Mouse (Mus musculus) CH12.LX (cell line): ENCODE measurements at regions not wholly inside any gene's neighbourhood (a gene's known extent, or its start where the extent isn't known, plus 50 kb on each side); places are given as distances from the start of the nearest gene placed in this dataset.

ENCODE experiments used
- DNase-seq: peaks from one replicate; pipeline ENCODE4 v3.0.0-alpha.2; 2013; ENCODE audit errors: extremely low read depth
- H3K27ac ChIP-seq: 2 replicates; pipeline ENCODE4 v1.5.1; 2012; ENCODE audit warnings: low read depth, mild to moderate bottlenecking, control low read depth, moderate library complexity; ENCODE audit not compliant: insufficient read depth
- H3K27me3 ChIP-seq: replicated peaks from 2 replicates; pipeline ENCODE3; 2012; ENCODE audit warnings: inconsistent platforms
- H3K36me3 ChIP-seq, 2 experiments: replicated peaks in 1 of 2; 2 replicates each; pipeline versions ENCODE3 to v1.6.1; 2012; ENCODE audit warnings: inconsistent platforms in 1 of 2, low read length in 1 of 2, mild to moderate bottlenecking in 1 of 2, mixed read lengths in 1 of 2, moderate library complexity in 1 of 2; ENCODE audit not compliant: control insufficient read depth in 1 of 2, insufficient read depth in 1 of 2
- H3K4me1 ChIP-seq, 2 experiments: 2 replicates each; pipeline ENCODE4 v1.6.1; 2012; ENCODE audit warnings: inconsistent platforms in 1 of 2, moderate library complexity in 1 of 2; ENCODE audit not compliant: insufficient read depth in 2 of 2, control insufficient read depth in 1 of 2
- H3K4me2 ChIP-seq: 2 replicates; pipeline ENCODE4 v1.6.1; 2012; ENCODE audit warnings: low read depth, mild to moderate bottlenecking, control low read depth; ENCODE audit not compliant: poor library complexity, insufficient read depth, severe bottlenecking
- H3K4me3 ChIP-seq, 3 experiments: fragments of 150-350 bp in 1 of 3; sonication (generic) in 1 of 3; replicated peaks in 1 of 3; 2 replicates each; pipeline versions ENCODE3 to v1.5.1; 2011 to 2012; ENCODE audit warnings: low read depth in 2 of 3, low read length in 2 of 3, mild to moderate bottlenecking in 2 of 3, moderate library complexity in 2 of 3, control low read depth in 1 of 3, improper control_type of control experiment in 1 of 3, inconsistent platforms in 1 of 3, mixed read lengths in 1 of 3; ENCODE audit not compliant: poor library complexity in 1 of 3
- H3K79me2 ChIP-seq: replicated peaks from 2 replicates; pipeline ENCODE4 v1.6.1; 2012; ENCODE audit warnings: mild to moderate bottlenecking, moderate library complexity; ENCODE audit not compliant: control insufficient read depth, poor library complexity, insufficient read depth, severe bottlenecking; ENCODE audit errors: extremely low read depth
- H3K9ac ChIP-seq: 2 replicates; pipeline ENCODE4 v1.6.1; 2012; ENCODE audit warnings: low read depth, mild to moderate bottlenecking, control low read depth, moderate library complexity; ENCODE audit not compliant: insufficient read depth
- H3K9me3 ChIP-seq: replicated peaks from 2 replicates; pipeline ENCODE3; 2012; ENCODE audit warnings: low read length, inconsistent platforms, mixed read lengths
- BHLHE40 ChIP-seq: IDR thresholded peaks from 2 replicates; pipeline ENCODE4 v1.6.1; 2011; ENCODE audit warnings: mild to moderate bottlenecking, low read depth, low read length, improper control_type of control experiment
- CHD2 ChIP-seq: IDR thresholded peaks from 2 replicates; pipeline ENCODE4 v1.6.1; 2011; ENCODE audit warnings: low read length, improper control_type of control experiment
- CTCF ChIP-seq, 2 experiments: IDR thresholded peaks in 1 of 2; conservative IDR thresholded peaks in 1 of 2; 2 replicates each; pipeline ENCODE4 v1.5.1; 2011 to 2012; ENCODE audit warnings: low read depth in 2 of 2, low read length in 2 of 2, improper control_type of control experiment in 1 of 2, inconsistent platforms in 1 of 2, mild to moderate bottlenecking in 1 of 2, moderate library complexity in 1 of 2
- E2F4 ChIP-seq: IDR thresholded peaks from 2 replicates; pipeline ENCODE4 v1.6.1; 2011; ENCODE audit warnings: low read depth, low read length, improper control_type of control experiment; ENCODE audit not compliant: insufficient replicate concordance
- EP300 ChIP-seq: IDR thresholded peaks from 2 replicates; pipeline ENCODE4 v1.6.1; 2011; ENCODE audit warnings: low read length, improper control_type of control experiment
- ETS1 ChIP-seq: conservative IDR thresholded peaks from 2 replicates; pipeline ENCODE4 v1.6.1; 2012; ENCODE audit warnings: low read depth, mild to moderate bottlenecking, inconsistent platforms, low read length, improper control_type of control experiment, moderate library complexity
- GABPA ChIP-seq: IDR thresholded peaks from 2 replicates; pipeline ENCODE4 v1.6.1; 2012; ENCODE audit warnings: low read depth, low read length, improper control_type of control experiment, inconsistent platforms; ENCODE audit not compliant: insufficient replicate concordance
- IRF4 ChIP-seq: IDR thresholded peaks from 2 replicates; pipeline ENCODE4 v1.6.1; 2014; ENCODE audit warnings: low read depth, mild to moderate bottlenecking, inconsistent platforms, low read length, improper control_type of control experiment
- JUN ChIP-seq: IDR thresholded peaks from 2 replicates; pipeline ENCODE4 v1.6.1; 2011; ENCODE audit warnings: low read depth, mild to moderate bottlenecking, low read length, improper control_type of control experiment, moderate library complexity; ENCODE audit not compliant: insufficient read depth
- KAT2A ChIP-seq: IDR thresholded peaks from 2 replicates; pipeline ENCODE4 v1.6.1; 2012; ENCODE audit warnings: low read length, improper control_type of control experiment, inconsistent platforms; ENCODE audit not compliant: insufficient replicate concordance
- MAFK ChIP-seq: IDR thresholded peaks from 2 replicates; pipeline ENCODE4 v1.6.1; 2011; ENCODE audit warnings: low read length, improper control_type of control experiment; ENCODE audit not compliant: insufficient replicate concordance
- MAX ChIP-seq: IDR thresholded peaks from 2 replicates; pipeline ENCODE4 v1.6.1; 2011; ENCODE audit warnings: low read length, improper control_type of control experiment
- MEF2A ChIP-seq: IDR thresholded peaks from 2 replicates; pipeline ENCODE4 v1.6.1; 2014; ENCODE audit warnings: low read depth, mild to moderate bottlenecking, inconsistent platforms, low read length, improper control_type of control experiment, borderline replicate concordance
- MXI1 ChIP-seq: IDR thresholded peaks from 2 replicates; pipeline ENCODE4 v1.6.1; 2011; ENCODE audit warnings: mild to moderate bottlenecking, low read depth, low read length, improper control_type of control experiment
- MYC ChIP-seq: IDR thresholded peaks from 2 replicates; pipeline ENCODE4 v1.6.1; 2011; ENCODE audit warnings: low read depth, mild to moderate bottlenecking, improper control_type of control experiment, low read length
- NELFE ChIP-seq: IDR thresholded peaks from 2 replicates; pipeline ENCODE4 v1.6.1; 2011; ENCODE audit warnings: low read depth, low read length, improper control_type of control experiment
- POLR2A ChIP-seq: IDR thresholded peaks from 2 replicates; pipeline ENCODE4 v1.6.1; 2011; ENCODE audit warnings: low read depth, mild to moderate bottlenecking, improper control_type of control experiment, low read length
- RCOR1 ChIP-seq: conservative IDR thresholded peaks from 2 replicates; pipeline ENCODE4 v1.6.1; 2012; ENCODE audit warnings: low read depth, mild to moderate bottlenecking, inconsistent platforms, low read length, improper control_type of control experiment
- TBP ChIP-seq: conservative IDR thresholded peaks from 2 replicates; pipeline ENCODE4 v1.6.1; 2011; ENCODE audit warnings: low read depth, low read length, improper control_type of control experiment
- TCF12 ChIP-seq: IDR thresholded peaks from 2 replicates; pipeline ENCODE4 v1.6.1; 2014; ENCODE audit warnings: low read depth, mild to moderate bottlenecking, inconsistent platforms, low read length, improper control_type of control experiment
- UBTF ChIP-seq: IDR thresholded peaks from 2 replicates; pipeline ENCODE4 v1.6.1; 2012; ENCODE audit warnings: low read depth, mild to moderate bottlenecking, inconsistent platforms, low read length, improper control_type of control experiment, moderate library complexity
- USF2 ChIP-seq: conservative IDR thresholded peaks from 2 replicates; pipeline ENCODE4 v1.6.1; 2011; ENCODE audit warnings: low read depth, low read length, improper control_type of control experiment
- ZC3H11A ChIP-seq: IDR thresholded peaks from 2 replicates; pipeline ENCODE4 v1.6.1; 2012; ENCODE audit warnings: low read depth, mild to moderate bottlenecking, inconsistent platforms, low read length, improper control_type of control experiment
- dilution Hi-C: fragments of 300-500 bp; cut with MboI; formaldehyde crosslinking; loops from 2 replicates; pipeline ENCODE4 v1.14.3; 2020; ENCODE audit warnings: low sequenced_read_pairs; ENCODE audit not compliant: extremely low pct_unique_long_range_greater_than_20kb, extremely low pct_ligation_motif_present
- in situ Hi-C: fragments of 300-500 bp; cut with MboI; formaldehyde crosslinking; loops from 3 replicates; pipeline ENCODE4 v1.14.3; 2019; ENCODE audit warnings: low sequenced_read_pairs, low pct_ligation_motif_present, low pct_unique_long_range_greater_than_20kb, mixed read lengths

DNA sequence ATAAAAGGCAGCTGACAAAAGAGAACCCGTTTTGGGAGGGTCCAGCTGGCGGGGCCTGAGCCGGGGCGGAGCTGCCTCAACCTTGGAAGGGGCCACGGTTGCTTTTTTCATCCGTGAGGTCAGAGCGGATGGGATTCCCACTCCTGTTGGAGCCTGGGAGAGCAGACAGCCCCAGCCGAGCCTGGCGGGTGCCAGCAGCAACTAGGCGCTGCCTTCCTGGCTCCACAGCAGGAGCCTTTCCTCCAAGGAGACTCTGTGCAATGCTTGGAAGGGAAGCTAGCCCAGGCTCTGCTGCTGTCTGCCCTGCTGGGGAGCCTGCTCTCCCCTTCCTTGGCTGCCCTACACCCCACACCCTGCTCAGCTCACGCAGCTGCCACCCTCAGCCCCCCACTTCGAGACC lies 161.1 kb upstream of the Sox9 start:
- Histone ChIP-seq H3K4me3 (no peak overlapping the region), H3K4me2 (no peak overlapping the region), H3K9me3 (peaks cover 95% of the 10 kb centered on the region), H3K79me2 (no peaks in the 10 kb centered on the region), H3K27ac (no peak overlapping the region), H3K36me3 (no peaks in the 10 kb centered on the region), H3K9ac (no peak overlapping the region), H3K4me1 (no peaks in the 10 kb centered on the region), H3K27me3 (no peaks in the 10 kb centered on the region)
- TF ChIP-seq BHLHE40 (no peak), USF2 (no peak), EP300 (no peak), TBP (no peak), IRF4 (no peak), MXI1 (no peak), TCF12 (no peak), E2F4 (no peak), ETS1 (no peak), MYC (no peak), RCOR1 (no peak), KAT2A (no peak)
- dilution Hi-C loops (no loop called here), in situ Hi-C loops (no loop called here)
- DNase-seq, result no peak

DNA sequence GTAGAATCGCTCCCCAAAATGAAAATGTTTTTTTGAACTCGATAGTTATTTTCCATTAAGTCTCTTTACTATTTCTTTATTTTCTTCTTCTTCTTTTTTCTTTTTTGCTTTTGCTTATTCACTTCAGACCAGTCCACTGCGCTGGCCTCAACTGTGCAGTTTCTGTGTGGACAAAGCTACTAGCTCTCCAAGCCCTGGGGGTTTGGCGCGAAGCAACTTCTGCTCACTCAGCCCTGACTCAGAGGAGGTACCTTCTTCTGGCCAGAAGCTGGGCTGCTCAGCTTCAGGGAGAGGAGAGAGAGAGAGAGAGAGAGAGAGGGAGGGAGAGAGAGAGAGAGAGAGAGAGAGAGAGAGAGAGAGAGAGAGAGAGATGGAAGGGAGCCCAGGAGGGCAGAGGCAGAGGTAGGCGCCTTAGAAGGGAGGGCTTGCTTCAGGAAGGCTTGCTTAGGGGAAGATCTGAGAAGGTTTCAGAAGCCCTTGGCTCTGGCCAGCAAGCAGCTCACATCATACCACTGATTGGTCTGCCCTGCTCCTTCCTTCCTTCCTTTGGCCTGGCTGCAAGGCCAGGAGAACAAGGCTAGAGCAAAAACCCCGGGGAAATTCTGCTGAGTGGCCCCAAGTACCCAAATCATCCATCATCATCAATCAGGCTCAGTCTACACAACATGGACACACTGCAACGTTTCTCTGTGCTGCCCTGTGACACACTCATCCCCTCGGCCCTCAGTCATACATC lies 160.5 kb upstream of the Sox9 start:
- in situ Hi-C loops, result no loop called here

More for the DNA sequence above, 160.5 kb upstream of the Sox9 start:
- Histone ChIP-seq H3K27ac (no peak overlapping the region), H3K4me1 (no peaks in the 10 kb centered on the region), H3K27me3 (no peaks in the 10 kb centered on the region), H3K4me2 (no peak overlapping the region), H3K36me3 (no peaks in the 10 kb centered on the region), H3K9ac (no peak overlapping the region), H3K9me3 (peaks cover 90% of the 10 kb centered on the region), H3K4me3 (no peak overlapping the region), H3K79me2 (no peaks in the 10 kb centered on the region)
- DNase-seq, result no peak
- dilution Hi-C loops, result no loop called here
- TF ChIP-seq MYC (no peak), BHLHE40 (no peak), UBTF (no peak), RCOR1 (no peak), MAX (no peak), ZC3H11A (no peak), ETS1 (no peak), E2F4 (no peak), MEF2A (no peak), CTCF (conservative IDR thresholded peaks at IDR 0.05 in 1 of 2, IDR thresholded peaks at IDR 0.05 in 1 of 2; ENCODE audit: low read depth in 2 of 2, low read length in 2 of 2) (no peak), POLR2A (no peak), TBP (no peak), CHD2 (no peak), MAFK (no peak), GABPA (no peak), JUN (no peak), NELFE (no peak), EP300 (no peak)
